Mouse (Mus musculus) liver, embryonic 14.5 days (tissue): ENCODE data around the gene Zfp771. TPM values are rescaled to one million over a fixed set of nuclear protein-coding genes. Genes with fewer than 3 reads are reported as not detected.

Experiments
- ATAC-seq: fragments of 200-750 bp; cut with Nextera tagmentation; 2 replicates; pipeline ENCODE4 v1.8.0; 2017; ENCODE audit warnings: moderate number of reproducible peaks, mild to moderate bottlenecking, moderate library complexity; ENCODE audit not compliant: insufficient read depth
- DNase-seq, 3 experiments: peaks; one replicate each; pipeline ENCODE4 v3.0.0-alpha.2; 2012 to 2013; ENCODE audit warnings: low read depth in 3 of 3, low spot score in 3 of 3
- H3K27ac ChIP-seq: fragments of 300-500 bp; sonication (generic); 2 replicates; pipeline ENCODE4 v1.5.1; 2014; ENCODE audit warnings: moderate library complexity, mild to moderate bottlenecking, control low read depth, inconsistent platforms
- H3K27me3 ChIP-seq: fragments of 300-500 bp; sonication (generic); 2 replicates; pipeline ENCODE4 v1.6.1; 2014; ENCODE audit warnings: mild to moderate bottlenecking, low read length, moderate library complexity; ENCODE audit not compliant: control insufficient read depth, insufficient read depth
- H3K36me3 ChIP-seq: fragments of 300-500 bp; sonication (generic); replicated peaks from 2 replicates; pipeline ENCODE4 v1.6.1; 2014; ENCODE audit warnings: low read depth; ENCODE audit not compliant: control insufficient read depth, insufficient read depth
- H3K4me1 ChIP-seq, 2 experiments: fragments of 200-500 bp in 1 of 2; fragments of 300-500 bp in 1 of 2; sonication (generic) in 1 of 2; replicated peaks; 2 replicates each; pipeline ENCODE4 v1.6.1; 2012 to 2014; ENCODE audit warnings: antibody characterized with exemption in 1 of 2, inconsistent platforms in 1 of 2, low read length in 1 of 2; ENCODE audit not compliant: control insufficient read depth in 2 of 2, insufficient read depth in 2 of 2
- H3K4me2 ChIP-seq: fragments of 300-500 bp; sonication (generic); 2 replicates; pipeline ENCODE4 v1.6.1; 2014; ENCODE audit warnings: low read depth, mild to moderate bottlenecking, control low read depth, moderate library complexity
- H3K4me3 ChIP-seq, 2 experiments: fragments of 200-500 bp in 1 of 2; fragments of 300-500 bp in 1 of 2; sonication (generic) in 1 of 2; 2 replicates each; pipeline ENCODE4 v1.5.1; 2012 to 2014; ENCODE audit warnings: low read depth in 2 of 2, low read length in 2 of 2, mild to moderate bottlenecking in 2 of 2, control low read depth in 1 of 2, inconsistent platforms in 1 of 2, moderate library complexity in 1 of 2; ENCODE audit not compliant: insufficient read depth in 1 of 2
- H3K9ac ChIP-seq: fragments of 300-500 bp; sonication (generic); replicated peaks from 2 replicates; pipeline ENCODE4 v1.6.1; 2014; ENCODE audit warnings: mild to moderate bottlenecking, control low read depth, moderate library complexity
- H3K9me3 ChIP-seq: fragments of 300-500 bp; sonication (generic); 2 replicates; pipeline ENCODE4 v1.6.1; 2016; ENCODE audit warnings: low read length, mixed read lengths; ENCODE audit not compliant: control insufficient read depth
- CTCF ChIP-seq: IDR thresholded peaks from 2 replicates; pipeline ENCODE4 v1.5.1; 2016; ENCODE audit warnings: antibody characterized with exemption, low read depth, control low read depth
- EP300 ChIP-seq: IDR thresholded peaks from 2 replicates; pipeline ENCODE4 v1.6.1; 2016; ENCODE audit warnings: antibody characterized with exemption, low read depth
- WGBS: fragments of 180-500 bp; shearing (Covaris S2); extraction: QIAGEN DNeasy Blood & Tissue Kit; methylation state at CpG from one replicate; pipeline ENCODE4 v1.1.7; 2014; ENCODE audit not compliant: insufficient replicate concordance; 5-methylcytosine and 5-hydroxymethylcytosine counted together
- polyA plus RNA-seq, 2 experiments: library from polyadenylated mRNA; depleted of rRNA in 1 of 2; stranded (reverse) in 1 of 2; unstranded in 1 of 2; fragments of >200 nt; fragmentation: Nextera tagmentation in 1 of 2; extraction: Ambion mirVana in 1 of 2; gene quantifications; 2 replicates each; pipeline versions ENCODE4 v1.2.1 to v1.2.3; 2012 to 2014

Zfp771 gene
- polyA plus RNA-seq, 2 experiments, result 11.0 to 19.6 TPM

- H3K9me3 ChIP-seq, result no peaks in the 10 kb centered on the region
- TF ChIP-seq CTCF, result no peak
- TF ChIP-seq EP300, result no peak
- H3K4me2 ChIP-seq, result no peak overlapping the region
- no peak overlapping the region for H3K27ac ChIP-seq
- no peak overlapping the region for H3K4me3 ChIP-seq
- peaks cover 22 to 35% of the 10 kb centered on the region in 2 experiments for H3K4me1 ChIP-seq
- no peaks in the 10 kb centered on the region for H3K36me3 ChIP-seq
- 62% methylated on average over 12 of the region's 12 CpGs for WGBS
- ATAC-seq (no peak), DNase-seq (no peak)
- no peaks in the 10 kb centered on the region for H3K27me3 ChIP-seq
- H3K9ac ChIP-seq, result no peak overlapping the region
Measured at GRCm38 (mm10) chr7:127213930-127214329, 30.1 kb upstream of the Zfp771 start.

- DNase-seq (no peak), ATAC-seq (no peak)
- Histone ChIP-seq H3K4me1 (peaks cover 24 to 41% of the 10 kb centered on the region in 2 experiments), H3K36me3 (no peaks in the 10 kb centered on the region), H3K27me3 (no peaks in the 10 kb centered on the region), H3K9me3 (no peaks in the 10 kb centered on the region), H3K9ac (no peak overlapping the region), H3K4me2 (no peak overlapping the region), H3K27ac (no peak overlapping the region), H3K4me3 (no peak overlapping the region)
- TF ChIP-seq CTCF, result no peak
- TF ChIP-seq EP300, result no peak
- WGBS, result 72% methylated on average over 21 of the region's 21 CpGs
Measured at GRCm38 (mm10) chr7:127214521-127214920, 29.6 kb upstream of the Zfp771 start.

GRCm38 (mm10) chr7:127214981-127215871 lies 28.8 kb upstream of the Zfp771 start:
- WGBS, result 28% methylated on average over 33 of the region's 33 CpGs
- Histone ChIP-seq H3K9ac (no peak overlapping the region), H3K27ac (no peak overlapping the region), H3K27me3 (no peaks in the 10 kb centered on the region), H3K4me3 (peak overlapping the region; percentile 7 to 27; a peak in 2 of 4 replicates), H3K4me2 (peak overlapping the region; percentile 41), H3K4me1 (peaks cover 22 to 36% of the 10 kb centered on the region in 2 experiments), H3K36me3 (no peaks in the 10 kb centered on the region), H3K9me3 (no peaks in the 10 kb centered on the region)
- TF ChIP-seq CTCF (peak; percentile 96), EP300 (no peak)
- DNase-seq (peak in 2 of 3 experiments; percentile 55 to 67), ATAC-seq (peak; percentile 34; the same call in 1 of the 2 replicates)

GRCm38 (mm10) chr7:127216307-127216706 lies 27.8 kb upstream of the Zfp771 start:
- Histone ChIP-seq H3K9ac (no peak overlapping the region), H3K9me3 (no peaks in the 10 kb centered on the region), H3K27me3 (no peaks in the 10 kb centered on the region), H3K4me2 (no peak overlapping the region), H3K36me3 (no peaks in the 10 kb centered on the region), H3K27ac (no peak overlapping the region), H3K4me3 (no peak overlapping the region), H3K4me1 (peaks cover 22 to 36% of the 10 kb centered on the region in 2 experiments)
- ATAC-seq (no peak), DNase-seq (no peak)
- no peak for TF ChIP-seq CTCF
- TF ChIP-seq EP300, result no peak
- 76% methylated on average over 5 of the region's 5 CpGs for WGBS

- no peak for TF ChIP-seq EP300
- no peak for TF ChIP-seq CTCF
- Histone ChIP-seq H3K27me3 (no peaks in the 10 kb centered on the region), H3K4me2 (peak overlapping the region; percentile 49), H3K4me1 (peaks cover 23 to 36% of the 10 kb centered on the region in 2 experiments), H3K9me3 (no peaks in the 10 kb centered on the region), H3K36me3 (no peaks in the 10 kb centered on the region), H3K27ac (peak overlapping the region; percentile 91), H3K9ac (peak overlapping the region; percentile 0), H3K4me3 (peak overlapping the region; percentile 2 to 12; a peak in 3 of 4 replicates)
- ATAC-seq (no peak), DNase-seq (no peak)
- WGBS, result 64% methylated on average over 6 of the region's 6 CpGs
Measured at GRCm38 (mm10) chr7:127217475-127217874, 26.6 kb upstream of the Zfp771 start.
